10 mouse cellular contexts compared by ENCODE assay signal in genomic region chr1:76637268-76638009, GRCm38 (mm10).
DNase-seq lines count a peak whose midpoint lies in the region; ATAC-seq lines count a peak whose summit lies in the region.
"Had no signal": no experiment of that assay in that cellular context is flagged by ENCODE, and none has a peak within 500 bp of the region (broad histone marks: within the 10 kb centered on the region; RNA-seq: fewer than 3 reads in every experiment).

No protein-coding gene starts in this region.

- H3K9ac ChIP-seq in hindbrain, embryonic 13.5 days, result peak overlapping the region; percentile 44; the same call in 1 of the 2 replicates
- H3K9ac ChIP-seq in midbrain, embryonic 13.5 days (replicated peaks), result peak overlapping the region; percentile 39

- DNase-seq in embryo, embryonic 10 days (ENCODE audit: low spot score), result peak; percentile 36
- DNase-seq in embryonic facial prominence, embryonic 10.5 days (ENCODE audit: low spot score), result peak; percentile 19
- no peak for DNase-seq in ovary, postnatal 36 days (ENCODE audit: low spot score)
- no peak for DNase-seq in urinary bladder, adult 18-20 months (ENCODE audit: low spot score in 2 of 2)
- DNase-seq in thymus, postnatal 25 days, result no peak
- DNase-seq: kidney, adult 11 months; lung, adult 18-20 months had no signal

- H3K27ac ChIP-seq in embryonic facial prominence, embryonic 10.5 days (replicated peaks), result no peak overlapping the region
- H3K27ac ChIP-seq in hindbrain, embryonic 13.5 days, result no peak overlapping the region
- no peak overlapping the region for H3K27ac ChIP-seq in midbrain, embryonic 13.5 days

- no peak for ATAC-seq in hindbrain, embryonic 13.5 days (ENCODE audit: low FRiP score)
- peak; percentile 62; the same call in 1 of the 2 replicates for ATAC-seq in midbrain, embryonic 13.5 days

- no peaks in the 10 kb centered on the region for H3K27me3 ChIP-seq in embryonic facial prominence, embryonic 10.5 days (replicated peaks; ENCODE audit: low read depth, poor library complexity, severe bottlenecking)
- no peaks in the 10 kb centered on the region for H3K27me3 ChIP-seq in hindbrain, embryonic 13.5 days
- H3K27me3 ChIP-seq in midbrain, embryonic 13.5 days, result no peaks in the 10 kb centered on the region

- H3K36me3 ChIP-seq in embryonic facial prominence, embryonic 10.5 days (replicated peaks), result no peaks in the 10 kb centered on the region
- H3K36me3 ChIP-seq in hindbrain, embryonic 13.5 days, result no peaks in the 10 kb centered on the region
- H3K36me3 ChIP-seq in midbrain, embryonic 13.5 days, result no peaks in the 10 kb centered on the region

- H3K4me3 ChIP-seq in embryonic facial prominence, embryonic 10.5 days, result peak overlapping the region; percentile 32; the same call in 1 of the 2 replicates
- peak overlapping the region; percentile 16 for H3K4me3 ChIP-seq in hindbrain, embryonic 13.5 days
- peak overlapping the region; percentile 24 for H3K4me3 ChIP-seq in midbrain, embryonic 13.5 days (replicated peaks)
- H3K4me3 ChIP-seq: myocyte had no signal

- H3K9me3 ChIP-seq in embryonic facial prominence, embryonic 10.5 days, result no peaks in the 10 kb centered on the region
- no peaks in the 10 kb centered on the region for H3K9me3 ChIP-seq in hindbrain, embryonic 13.5 days
- H3K9me3 ChIP-seq in midbrain, embryonic 13.5 days, result no peaks in the 10 kb centered on the region

- WGBS in embryonic facial prominence, embryonic 10.5 days, result 54% methylated on average over 19 of the region's 19 CpGs
- 36% methylated on average over 19 of the region's 19 CpGs for WGBS in hindbrain, embryonic 13.5 days
- 32% methylated on average over 19 of the region's 19 CpGs for WGBS in midbrain, embryonic 13.5 days

- H3K4me1 ChIP-seq in embryonic facial prominence, embryonic 10.5 days, result peaks cover 11% of the 10 kb centered on the region
- H3K4me1 ChIP-seq in hindbrain, embryonic 13.5 days (replicated peaks), result peaks cover 8% of the 10 kb centered on the region; the same call in 1 of the 2 replicates
- H3K4me1 ChIP-seq in midbrain, embryonic 13.5 days (replicated peaks), result peaks cover 12% of the 10 kb centered on the region

- peak overlapping the region; percentile 45 for H3K4me2 ChIP-seq in hindbrain, embryonic 13.5 days
- peak overlapping the region; percentile 46 for H3K4me2 ChIP-seq in midbrain, embryonic 13.5 days (replicated peaks)

Comparison
In these comparisons a context has a peak if more than half of its experiments do, and no peak if none do; other contexts are left out.
1. DNase-seq: peak in embryo, embryonic 10 days (single experiment) and embryonic facial prominence, embryonic 10.5 days (single experiment); none in ovary, postnatal 36 days (single experiment), urinary bladder, adult 18-20 months (0 of 2) and thymus, postnatal 25 days (single experiment).
2. Peak in every context shown above with its lines, with median percentiles within 50 percentile points of each other: H3K4me3 ChIP-seq.